Mouse (Mus musculus): Measurements from ENCODE around the gene Zfp385b. TPM values are rescaled to one million over a fixed set of nuclear protein-coding genes. Genes with fewer than 3 reads are reported as not detected.

Gene Zfp385b
- polyA plus RNA-seq, 1 experiment from 2014 or later: 3.3 TPM

Other genes with a start within 250 kb of the Zfp385b start
- gene Cwc22, start 126.7 kb upstream of the Zfp385b start, polyA plus RNA-seq (2015; fragmentation: Nextera tagmentation; extraction: Ambion mirVana): 19.5 and 20.3 TPM in 2 replicates

All from heart, embryonic 13.5 days (tissue).